Mouse (Mus musculus): ENCODE measurements around the gene Zfp786.

- TF ChIP-seq CTCF (IDR thresholded peaks at IDR 0.05; ENCODE audit: low read depth, low read length) (no peak), POLR2A (IDR thresholded peaks at IDR 0.05; ENCODE audit: borderline replicate concordance, low read depth, low read length) (no peak)
Measured at GRCm38 (mm10) chr6:47805520-47805919, 25.1 kb downstream of the Zfp786 start.

All from bone marrow macrophage, adult 2 months (primary cell).